Mouse (Mus musculus): ENCODE measurements at regions not wholly inside any gene's neighbourhood (a gene's known extent, or its start where the extent isn't known, plus 50 kb on each side); places are given as distances from the start of the nearest gene placed in this dataset.

GRCm38 (mm10) chr8:31404811-31405210 is 2023.7 kb upstream of the 5930422O12Rik start:
- no peak for TF ChIP-seq EP300 (IDR thresholded peaks at IDR 0.05; ENCODE audit: low read depth)
- TF ChIP-seq CTCF (IDR thresholded peaks at IDR 0.05; ENCODE audit: low read depth): no peak

Measured in liver, postnatal 0 days (tissue).